Mouse (Mus musculus): ENCODE measurements around the gene Atg4a-ps. TPM values are rescaled to one million over a fixed set of nuclear protein-coding genes. Genes with fewer than 3 reads are reported as not detected.

Atg4a-ps gene
- polyA plus RNA-seq, 1 experiment = not detected

- no peak for TF ChIP-seq POLR2A (IDR thresholded peaks at IDR 0.05; ENCODE audit: insufficient read depth, low read depth, low read length)
- no peak for TF ChIP-seq CTCF (IDR thresholded peaks at IDR 0.05; ENCODE audit: insufficient read depth, low read depth, low read length)
- H3K4me3 ChIP-seq (ENCODE audit: insufficient read depth, low read depth, low read length) = no peak overlapping the region
- peaks cover 18% of the 10 kb centered on the region for H3K4me1 ChIP-seq (ENCODE audit: control insufficient read depth, insufficient read depth, low read length)
- peak overlapping the region; percentile 38; the same call in 1 of the 2 replicates for H3K27ac ChIP-seq (ENCODE audit: insufficient read depth, low read depth, low read length)
- 65% methylated on average over 8 of the region's 8 CpGs for whole genome bisulfite sequencing
These were observed 5.6 kb downstream of the Atg4a-ps start for GRCm38 (mm10) chr3:103640226-103640803.

DNA sequence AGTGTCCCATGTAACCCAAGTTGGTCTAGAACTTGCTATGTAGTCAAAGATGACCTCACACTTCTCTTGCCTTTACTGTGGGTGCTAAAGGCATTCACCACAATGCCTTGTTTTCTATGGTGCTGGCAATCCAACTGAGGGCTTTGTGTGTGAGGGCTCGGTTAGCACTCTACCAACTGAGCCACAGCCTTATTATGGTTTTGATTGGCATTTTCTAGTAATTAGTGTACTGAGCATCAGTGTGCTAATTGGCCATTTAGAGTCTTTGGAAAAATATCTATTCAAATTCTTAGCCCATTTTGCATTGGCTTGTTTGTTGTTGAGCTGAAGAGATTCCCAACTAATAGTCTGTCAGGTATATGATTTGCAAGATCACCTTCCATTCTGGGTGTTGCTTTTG, 8.2 kb downstream of the Atg4a-ps start:
- WGBS = 41% methylated on average over 1 of the region's 1 CpGs
- no peak for TF ChIP-seq POLR2A (IDR thresholded peaks at IDR 0.05; ENCODE audit: insufficient read depth, low read depth, low read length)
- no peak for TF ChIP-seq CTCF (IDR thresholded peaks at IDR 0.05; ENCODE audit: insufficient read depth, low read depth, low read length)
- Histone ChIP-seq H3K4me3 (ENCODE audit: insufficient read depth, low read depth, low read length) (no peak overlapping the region), H3K4me1 (ENCODE audit: control insufficient read depth, insufficient read depth, low read length) (peaks cover 21% of the 10 kb centered on the region), H3K27ac (ENCODE audit: insufficient read depth, low read depth, low read length) (0 out of 2 replicates have a peak overlapping the region, but pooled peaks have one; percentile 32)

DNA sequence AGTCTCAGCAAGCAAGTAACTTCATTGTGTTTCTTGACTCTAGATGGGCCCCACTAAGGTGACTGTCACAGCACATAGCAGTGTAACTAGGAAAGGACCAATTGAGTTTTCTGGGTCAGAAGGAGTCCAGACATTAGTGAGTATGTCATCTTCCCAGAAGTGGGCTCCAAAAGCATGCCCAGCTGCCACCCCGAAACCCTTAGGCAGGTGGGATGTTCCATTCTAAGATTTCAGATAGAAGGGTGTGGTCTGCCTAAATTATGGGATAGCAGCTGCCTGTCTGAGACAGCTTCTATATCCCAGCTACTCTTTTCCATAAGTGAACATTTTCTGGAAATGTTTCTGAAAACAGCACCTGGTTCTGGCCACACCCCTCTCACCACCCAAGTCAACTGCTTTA, 11.6 kb downstream of the Atg4a-ps start:
- Histone ChIP-seq H3K27ac (ENCODE audit: insufficient read depth, low read depth, low read length) (no peak overlapping the region), H3K4me1 (ENCODE audit: control insufficient read depth, insufficient read depth, low read length) (peaks cover 19% of the 10 kb centered on the region), H3K4me3 (ENCODE audit: insufficient read depth, low read depth, low read length) (no peak overlapping the region)
- no peak for TF ChIP-seq POLR2A (IDR thresholded peaks at IDR 0.05; ENCODE audit: insufficient read depth, low read depth, low read length)
- no peak for TF ChIP-seq CTCF (IDR thresholded peaks at IDR 0.05; ENCODE audit: insufficient read depth, low read depth, low read length)
- 95% methylated on average over 1 of the region's 1 CpGs for WGBS

GRCm38 (mm10) chr3:103633831-103634230, 12.0 kb downstream of the Atg4a-ps start:
- WGBS = 78% methylated on average over 4 of the region's 4 CpGs
- TF ChIP-seq CTCF (IDR thresholded peaks at IDR 0.05; ENCODE audit: insufficient read depth, low read depth, low read length) (no peak), POLR2A (IDR thresholded peaks at IDR 0.05; ENCODE audit: insufficient read depth, low read depth, low read length) (no peak)
- Histone ChIP-seq H3K4me1 (ENCODE audit: control insufficient read depth, insufficient read depth, low read length) (peaks cover 15% of the 10 kb centered on the region), H3K27ac (ENCODE audit: insufficient read depth, low read depth, low read length) (no peak overlapping the region), H3K4me3 (ENCODE audit: insufficient read depth, low read depth, low read length) (no peak overlapping the region)

DNA sequence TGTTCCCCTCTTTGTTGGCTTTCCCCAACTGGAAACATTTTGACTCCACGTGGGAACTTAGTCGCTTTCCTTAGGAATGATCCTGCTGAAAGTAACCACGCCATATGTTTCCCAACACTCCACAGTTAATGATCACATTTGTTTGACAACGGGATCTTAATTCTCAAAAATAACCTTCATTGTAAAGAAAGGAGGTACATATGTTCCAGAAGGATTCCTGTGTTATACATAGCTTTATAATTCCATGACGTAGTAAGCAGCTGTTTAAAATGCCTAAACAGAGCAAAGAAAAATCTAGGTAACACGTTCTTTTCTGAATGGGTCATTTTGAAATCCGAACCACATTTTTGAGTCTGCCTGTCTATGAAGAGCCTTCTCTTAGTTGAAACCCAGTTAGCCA, 12.7 kb downstream of the Atg4a-ps start:
- Histone ChIP-seq H3K27ac (ENCODE audit: insufficient read depth, low read depth, low read length) (no peak overlapping the region), H3K4me1 (ENCODE audit: control insufficient read depth, insufficient read depth, low read length) (peaks cover 13% of the 10 kb centered on the region), H3K4me3 (ENCODE audit: insufficient read depth, low read depth, low read length) (no peak overlapping the region)
- TF ChIP-seq CTCF (IDR thresholded peaks at IDR 0.05; ENCODE audit: insufficient read depth, low read depth, low read length) = no peak
- TF ChIP-seq POLR2A (IDR thresholded peaks at IDR 0.05; ENCODE audit: insufficient read depth, low read depth, low read length) = no peak
- WGBS = 77% methylated on average over 7 of the region's 7 CpGs

DNA sequence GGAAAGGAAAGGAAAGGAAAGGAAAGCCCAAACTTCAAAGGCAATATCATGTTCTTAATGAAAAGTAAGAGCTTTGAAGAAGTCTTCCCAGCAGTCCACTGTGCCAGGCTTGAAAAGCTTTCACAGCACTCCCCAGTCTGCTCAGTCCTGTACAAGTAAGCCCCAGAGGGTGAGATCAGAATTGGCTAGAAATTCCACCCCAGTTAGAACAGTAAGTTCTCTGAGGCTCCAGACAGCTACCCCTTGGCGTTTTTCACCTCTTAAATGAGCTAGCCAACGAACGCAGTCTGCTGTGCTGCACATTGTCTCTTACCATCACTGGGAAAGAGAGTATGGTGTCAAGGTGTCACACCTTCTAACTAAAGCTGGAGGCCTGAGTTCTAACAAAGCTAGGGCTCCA, 18.2 kb downstream of the Atg4a-ps start:
- WGBS = 65% methylated on average over 3 of the region's 3 CpGs
- Histone ChIP-seq H3K4me1 (ENCODE audit: control insufficient read depth, insufficient read depth, low read length) (peaks cover 22% of the 10 kb centered on the region), H3K27ac (ENCODE audit: insufficient read depth, low read depth, low read length) (no peak overlapping the region), H3K4me3 (ENCODE audit: insufficient read depth, low read depth, low read length) (no peak overlapping the region)
- TF ChIP-seq CTCF (IDR thresholded peaks at IDR 0.05; ENCODE audit: insufficient read depth, low read depth, low read length) (no peak), POLR2A (IDR thresholded peaks at IDR 0.05; ENCODE audit: insufficient read depth, low read depth, low read length) (no peak)

DNA sequence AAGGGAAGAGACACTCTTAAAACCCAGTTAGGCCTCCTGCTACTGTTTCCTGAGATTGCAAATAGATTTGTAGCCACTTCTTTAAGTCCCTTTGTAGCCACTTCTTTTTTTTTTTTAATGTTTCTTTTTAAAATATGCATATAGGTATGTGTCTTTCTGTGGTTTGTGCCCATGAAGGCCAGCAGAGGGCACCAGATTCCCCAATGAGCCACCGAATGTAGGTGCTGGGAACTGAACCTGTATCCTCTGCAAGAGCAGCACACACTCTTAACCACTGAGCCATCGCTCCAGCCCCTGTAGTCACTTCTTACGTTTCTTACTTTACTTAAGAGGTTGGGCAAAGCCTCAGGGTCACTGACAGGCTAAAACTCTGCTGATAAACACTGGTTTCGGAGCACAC, 19.4 kb downstream of the Atg4a-ps start:
- TF ChIP-seq CTCF (IDR thresholded peaks at IDR 0.05; ENCODE audit: insufficient read depth, low read depth, low read length) = no peak
- no peak for TF ChIP-seq POLR2A (IDR thresholded peaks at IDR 0.05; ENCODE audit: insufficient read depth, low read depth, low read length)
- WGBS = 97% methylated on average over 4 of the region's 4 CpGs
- H3K4me3 ChIP-seq (ENCODE audit: insufficient read depth, low read depth, low read length) = no peak overlapping the region
- peaks cover 19% of the 10 kb centered on the region for H3K4me1 ChIP-seq (ENCODE audit: control insufficient read depth, insufficient read depth, low read length)
- H3K27ac ChIP-seq (ENCODE audit: insufficient read depth, low read depth, low read length) = no peak overlapping the region

GRCm38 (mm10) chr3:103625169-103625568, 20.7 kb downstream of the Atg4a-ps start:
- Histone ChIP-seq H3K4me3 (ENCODE audit: insufficient read depth, low read depth, low read length) (no peak overlapping the region), H3K4me1 (ENCODE audit: control insufficient read depth, insufficient read depth, low read length) (peaks cover 15% of the 10 kb centered on the region), H3K27ac (ENCODE audit: insufficient read depth, low read depth, low read length) (no peak overlapping the region)
- 80% methylated on average over 13 of the region's 13 CpGs for WGBS
- TF ChIP-seq CTCF (IDR thresholded peaks at IDR 0.05; ENCODE audit: insufficient read depth, low read depth, low read length) (no peak), POLR2A (IDR thresholded peaks at IDR 0.05; ENCODE audit: insufficient read depth, low read depth, low read length) (no peak)

GRCm38 (mm10) chr3:103624591-103625051, 21.2 kb downstream of the Atg4a-ps start:
- Histone ChIP-seq H3K4me3 (ENCODE audit: insufficient read depth, low read depth, low read length) (no peak overlapping the region), H3K27ac (ENCODE audit: insufficient read depth, low read depth, low read length) (peak overlapping the region; percentile 39), H3K4me1 (ENCODE audit: control insufficient read depth, insufficient read depth, low read length) (peaks cover 17% of the 10 kb centered on the region)
- WGBS = 18% methylated on average over 5 of the region's 5 CpGs
- TF ChIP-seq CTCF (IDR thresholded peaks at IDR 0.05; ENCODE audit: insufficient read depth, low read depth, low read length) = no peak
- TF ChIP-seq POLR2A (IDR thresholded peaks at IDR 0.05; ENCODE audit: insufficient read depth, low read depth, low read length) = no peak

Data from olfactory bulb, adult 2 months (tissue).